Mouse (Mus musculus) brown adipose tissue, adult 24 weeks (tissue): ENCODE results near the gene Tex38. TPM values are rescaled to one million over a fixed set of nuclear protein-coding genes. Genes with fewer than 3 reads are reported as not detected.

Experiments used
- H3K27ac ChIP-seq: fragments of 200-500 bp; replicated peaks from 2 replicates; pipeline ENCODE4 v1.5.1; 2012; ENCODE audit warnings: low read depth, mild to moderate bottlenecking, low read length
- H3K4me1 ChIP-seq: fragments of 200-500 bp; 2 replicates; pipeline ENCODE4 v1.6.1; 2012; ENCODE audit warnings: low read length, mixed read lengths; ENCODE audit not compliant: control insufficient read depth, insufficient read depth, insufficient read length
- H3K4me3 ChIP-seq: fragments of 200-500 bp; 2 replicates; pipeline ENCODE4 v1.5.1; 2012; ENCODE audit warnings: low read depth, mild to moderate bottlenecking, low read length, moderate library complexity; ENCODE audit not compliant: insufficient read depth
- polyA plus RNA-seq: library from polyadenylated mRNA; stranded (reverse); fragments of >200 nt; gene quantifications from 2 replicates; pipeline ENCODE4 v1.2.4, GENCODE M21; 2012; ENCODE audit not compliant: missing spikeins, insufficient read depth, insufficient read length

Gene Tex38
- polyA plus RNA-seq, result not detected in 2 replicates

DNA sequence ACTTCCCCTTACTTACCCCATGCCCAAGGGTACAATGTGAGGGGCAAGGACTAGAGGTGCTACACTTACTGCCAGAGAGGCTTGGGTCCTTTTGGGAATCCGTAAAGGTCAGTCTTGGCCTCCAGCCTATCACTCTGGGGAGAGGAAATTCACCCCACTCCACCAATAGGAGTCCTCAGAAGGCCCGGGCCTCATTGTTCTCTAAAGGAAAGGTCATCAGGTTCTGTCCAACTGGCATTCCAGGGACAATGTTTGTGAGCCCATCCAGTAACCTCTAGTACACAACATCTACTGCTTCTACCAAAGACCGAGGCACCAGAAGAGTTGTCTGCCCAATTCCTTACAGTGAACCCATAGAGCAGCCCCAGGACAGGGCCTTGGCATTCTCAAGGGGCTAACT, at the start of gene Tex38:
Gene Tex38 (minus strand): TSS at position 101 of the 400 bp plus-strand sequence.
- Histone ChIP-seq H3K4me1 (peaks cover 2% of the 10 kb centered on the region), H3K4me3 (no peak within 1 kb of the TSS), H3K27ac (no peak within 1 kb of the TSS)

DNA sequence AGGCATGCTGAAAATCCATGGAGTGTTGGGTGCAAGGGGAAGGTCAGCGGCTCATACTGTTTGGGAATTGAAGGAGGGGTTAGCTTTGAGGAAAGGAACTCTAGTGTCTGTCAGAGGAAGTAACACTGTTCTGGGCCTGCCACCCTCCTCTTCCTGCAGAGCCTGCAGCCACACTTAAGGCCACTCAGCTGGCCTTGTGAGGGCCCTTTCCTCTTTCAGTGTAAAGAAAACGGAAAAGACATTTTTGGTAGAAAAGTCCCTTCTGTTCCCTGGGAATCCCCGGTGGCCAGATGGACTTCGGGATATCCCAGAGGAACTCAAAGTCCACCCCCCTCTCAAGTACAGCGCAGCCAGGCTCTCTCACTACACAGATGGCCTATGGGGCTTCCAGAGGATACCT, 49.7 kb upstream of the Tex38 start:
- Histone ChIP-seq H3K4me3 (no peak overlapping the region), H3K4me1 (peaks cover 10% of the 10 kb centered on the region; the same call in 1 of the 2 replicates), H3K27ac (peak overlapping the region; percentile 42)

DNA sequence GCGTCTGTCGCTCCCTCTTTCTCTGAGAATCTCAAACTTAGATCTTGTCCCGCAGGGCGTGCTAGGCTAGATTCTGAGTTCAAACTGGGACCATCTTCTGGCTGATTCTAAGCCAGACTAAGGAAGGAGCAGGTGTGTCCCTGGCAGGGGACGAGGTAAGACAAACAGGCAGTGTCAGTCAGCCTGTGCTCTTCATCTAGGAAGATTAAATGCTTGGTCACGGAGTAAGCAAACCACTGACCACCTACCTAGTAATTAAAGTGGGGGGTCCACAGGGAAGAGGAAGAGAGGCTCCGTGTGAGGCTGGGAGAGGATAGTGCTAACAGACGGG, 47.7 kb upstream of the Tex38 start:
- Histone ChIP-seq H3K27ac (peak overlapping the region; percentile 44), H3K4me3 (peak overlapping the region; percentile 88), H3K4me1 (peaks cover 10% of the 10 kb centered on the region; the same call in 1 of the 2 replicates)

- H3K4me1 ChIP-seq, result peaks cover 10% of the 10 kb centered on the region; the same call in 1 of the 2 replicates
These were observed 47.2 kb upstream of the Tex38 start, which contains the start of gene Mob3c for GRCm38 (mm10) chr4:115827888-115828571. TSS of gene Mob3c (plus strand) at chr4:115828092.

DNA sequence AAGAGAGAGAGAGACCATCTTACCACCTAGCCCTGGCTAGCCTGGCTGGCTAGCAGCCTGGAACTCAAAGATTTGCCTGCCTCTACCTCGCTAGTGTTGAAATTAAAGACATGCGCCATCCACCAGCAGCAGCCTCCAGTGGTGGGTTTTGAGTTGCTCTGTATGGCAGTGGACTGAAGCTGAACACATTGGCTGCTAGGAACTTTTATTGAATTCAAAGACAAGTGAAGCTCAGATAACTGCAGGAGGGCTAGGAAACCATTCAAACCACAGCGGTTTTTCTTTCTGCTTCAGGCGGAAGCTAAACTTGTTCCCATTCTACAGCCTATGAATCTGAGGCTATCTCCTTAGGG, 46.7 kb upstream of the Tex38 start:
- peak overlapping the region; percentile 88 for H3K4me3 ChIP-seq
- H3K4me1 ChIP-seq, result peaks cover 10% of the 10 kb centered on the region; the same call in 1 of the 2 replicates
- H3K27ac ChIP-seq, result peak overlapping the region; percentile 75

More at GRCm38 (mm10) chr4:115827888-115828571, 47.2 kb upstream of the Tex38 start, which contains the start of gene Mob3c:
- Histone ChIP-seq H3K4me3 (peak within 1 kb of the TSS; percentile 88), H3K27ac (peak within 1 kb of the TSS; percentile 89)

DNA sequence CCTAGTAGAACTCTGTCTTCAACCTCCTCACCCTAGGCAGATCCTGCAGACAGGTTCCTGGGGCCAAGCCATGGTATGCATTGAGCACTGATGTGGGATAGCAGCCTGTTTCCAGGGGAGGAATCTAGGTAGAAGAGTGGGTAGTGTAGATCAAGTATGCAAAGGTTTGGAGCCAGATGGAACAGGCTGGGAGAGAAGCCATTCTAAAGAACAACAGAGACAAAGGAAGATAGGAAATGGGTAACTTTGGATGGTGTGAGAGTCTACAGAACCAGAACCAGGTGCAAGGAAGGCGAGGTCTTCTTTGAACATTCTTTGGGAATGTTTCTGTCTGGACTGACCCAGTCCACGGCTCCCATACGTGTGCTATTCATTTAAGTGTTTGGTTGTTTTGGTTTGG, 46.2 kb upstream of the Tex38 start:
- Histone ChIP-seq H3K4me3 (no peak overlapping the region), H3K4me1 (peaks cover 8% of the 10 kb centered on the region; the same call in 1 of the 2 replicates), H3K27ac (no peak overlapping the region)

- Histone ChIP-seq H3K4me3 (no peak overlapping the region), H3K4me1 (peaks cover 14% of the 10 kb centered on the region), H3K27ac (no peak overlapping the region)
These were observed 44.5 kb upstream of the Tex38 start for GRCm38 (mm10) chr4:115825271-115825670.

DNA sequence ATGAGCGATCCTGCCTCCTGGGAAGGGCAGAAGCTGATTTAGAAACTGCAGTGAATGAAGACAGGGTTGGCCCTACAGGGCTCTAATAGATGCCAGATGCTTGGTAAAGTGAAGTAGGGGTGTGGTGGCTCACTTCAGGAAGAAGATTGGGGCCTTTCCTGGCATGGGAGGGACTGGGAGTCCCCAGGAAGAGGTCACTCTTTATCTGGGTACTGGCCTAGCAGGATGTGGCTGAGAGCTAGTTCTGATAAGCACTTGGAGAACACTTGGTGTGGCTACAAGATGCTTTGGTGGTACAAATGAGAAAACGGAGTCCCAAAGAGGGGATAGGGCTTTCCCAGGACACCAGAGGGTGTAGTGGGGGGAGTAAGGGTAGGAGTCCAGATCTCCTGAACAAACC, 43.4 kb upstream of the Tex38 start:
- peak overlapping the region; percentile 35; the same call in 1 of the 2 replicates for H3K27ac ChIP-seq

GRCm38 (mm10) chr4:115821928-115822327, 41.1 kb upstream of the Tex38 start:
- Histone ChIP-seq H3K4me3 (no peak overlapping the region), H3K4me1 (peaks cover 6% of the 10 kb centered on the region; the same call in 1 of the 2 replicates), H3K27ac (no peak overlapping the region)

More for the DNA sequence above, 43.4 kb upstream of the Tex38 start:
- no peak overlapping the region for H3K4me3 ChIP-seq
- peaks cover 8% of the 10 kb centered on the region for H3K4me1 ChIP-seq

GRCm38 (mm10) chr4:115821431-115821830, 40.6 kb upstream of the Tex38 start:
- H3K27ac ChIP-seq, result no peak overlapping the region
- peaks cover 6% of the 10 kb centered on the region; the same call in 1 of the 2 replicates for H3K4me1 ChIP-seq
- no peak overlapping the region for H3K4me3 ChIP-seq

GRCm38 (mm10) chr4:115820944-115821343, 40.1 kb upstream of the Tex38 start:
- no peak overlapping the region for H3K4me3 ChIP-seq
- H3K27ac ChIP-seq, result no peak overlapping the region
- peaks cover 6% of the 10 kb centered on the region; the same call in 1 of the 2 replicates for H3K4me1 ChIP-seq

DNA sequence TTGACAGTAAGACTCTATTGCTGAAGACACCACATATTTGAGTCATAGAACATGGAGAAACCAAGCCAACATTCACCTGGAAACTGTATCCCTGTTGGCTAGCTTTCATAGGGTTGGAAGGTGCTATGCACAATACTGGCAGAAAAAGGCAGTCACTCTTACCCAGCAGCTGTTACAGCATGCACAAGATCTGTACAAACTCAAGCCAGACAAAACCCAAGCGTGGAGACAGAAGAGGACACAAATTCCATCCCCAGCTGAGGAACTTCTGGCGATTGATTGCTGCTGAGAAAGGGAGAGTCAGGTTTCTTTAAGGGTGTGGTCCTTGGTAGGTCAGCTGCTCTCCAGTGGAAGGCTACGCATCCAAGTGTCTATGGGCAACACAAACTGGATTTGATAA, 39.4 kb upstream of the Tex38 start:
- Histone ChIP-seq H3K27ac (no peak overlapping the region), H3K4me3 (no peak overlapping the region), H3K4me1 (peaks cover 6% of the 10 kb centered on the region; the same call in 1 of the 2 replicates)

GRCm38 (mm10) chr4:115815606-115816005, 34.8 kb upstream of the Tex38 start:
- H3K27ac ChIP-seq, result no peak overlapping the region
- no peak overlapping the region for H3K4me3 ChIP-seq
- H3K4me1 ChIP-seq, result no peaks in the 10 kb centered on the region

DNA sequence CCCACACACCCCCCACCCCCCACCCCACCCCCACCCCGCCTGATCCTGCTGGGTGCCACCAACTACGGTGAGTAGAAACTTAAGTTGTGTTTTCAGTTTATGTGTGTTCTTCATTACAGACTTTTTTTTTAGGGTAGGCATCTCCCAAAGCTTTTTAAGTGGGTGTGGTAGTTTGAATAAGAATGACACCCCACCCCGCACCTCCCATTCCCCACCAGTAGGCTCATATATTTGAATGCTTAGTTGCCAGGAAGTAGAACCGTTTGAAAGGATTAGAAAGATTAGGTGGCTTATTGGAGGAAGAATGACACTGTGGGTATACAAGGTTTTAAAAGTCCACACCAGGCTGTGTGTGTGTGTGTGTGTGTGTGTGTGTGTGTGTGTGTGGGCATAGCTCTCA, 31.5 kb upstream of the Tex38 start:
- no peaks in the 10 kb centered on the region for H3K4me1 ChIP-seq
- H3K4me3 ChIP-seq, result no peak overlapping the region
- no peak overlapping the region for H3K27ac ChIP-seq

GRCm38 (mm10) chr4:115799981-115800380, 19.2 kb upstream of the Tex38 start:
- Histone ChIP-seq H3K4me1 (no peaks in the 10 kb centered on the region), H3K4me3 (no peak overlapping the region), H3K27ac (no peak overlapping the region)

- Histone ChIP-seq H3K4me3 (no peak overlapping the region), H3K27ac (no peak overlapping the region), H3K4me1 (no peaks in the 10 kb centered on the region)
These were observed 14.5 kb upstream of the Tex38 start for GRCm38 (mm10) chr4:115795360-115795759.
